Mouse (Mus musculus) embryonic fibroblast, embryonic 13.5 days (primary cell): ENCODE measurements around the gene Tmem200a.

Source experiments
- CTCF ChIP-seq: IDR thresholded peaks from 2 replicates; pipeline ENCODE4 v1.5.1; 2011; ENCODE audit warnings: mild to moderate bottlenecking, control low read depth, low read length, moderate library complexity, borderline replicate concordance; ENCODE audit not compliant: insufficient read depth
- POLR2A ChIP-seq: IDR thresholded peaks from 2 replicates; pipeline ENCODE4 v1.6.1; 2011; ENCODE audit warnings: low read depth, mild to moderate bottlenecking, control low read depth, low read length, moderate library complexity

- TF ChIP-seq POLR2A (no peak), CTCF (no peak)
These were observed 94.8 kb downstream of the Tmem200a start for GRCm38 (mm10) chr10:25984056-25984455.
